ENCODE assay signal across 14 mouse cellular contexts in genomic region chr7:123907946-123908840, GRCm38 (mm10).
DNase-seq lines count a peak whose midpoint lies in the region; TF ChIP-seq lines count a peak whose summit lies in the region.
"Had no signal": no experiment of that assay in that cellular context is flagged by ENCODE, and none has a peak within 500 bp of the region (broad histone marks: within the 10 kb centered on the region; RNA-seq: fewer than 3 reads in every experiment).

No protein-coding gene starts in this region.

- no peak for TF ChIP-seq CTCF in gastrocnemius, adult 2 months (IDR thresholded peaks at IDR 0.05)

- DNase-seq in gastrocnemius, adult 2 months: peak; percentile 45
- no peak for DNase-seq in gastrocnemius, postnatal 4 days (ENCODE audit: low spot score in 2 of 2)
- DNase-seq in right cerebral cortex, postnatal 10 days (ENCODE audit: low spot score in 2 of 2): peak; percentile 39 to 53
- DNase-seq in right cerebral cortex, adult 2 months (ENCODE audit: low spot score in 2 of 2): no peak
- DNase-seq in cerebellum, postnatal 10 days: peak; percentile 96 to 97
- DNase-seq in skeletal muscle tissue, adult 2 months (ENCODE audit: low read depth, low spot score): peak; percentile 4
- no peak for DNase-seq in embryo, embryonic 10 days (ENCODE audit: low spot score)
- no peak for DNase-seq in ovary, postnatal 14 days (ENCODE audit: low spot score)
- DNase-seq: retina, postnatal 1 day; thymus, postnatal 4 days had no signal

- H3K27ac ChIP-seq in gastrocnemius, adult 2 months: no peak overlapping the region
- H3K27ac ChIP-seq: embryonic facial prominence, embryonic 15.5 days; hindbrain, embryonic 15.5 days; lung, embryonic 15.5 days; neural tube, embryonic 12.5 days had no signal

- H3K4me3 ChIP-seq in gastrocnemius, adult 2 months: no peak overlapping the region
- H3K4me3 ChIP-seq: embryonic facial prominence, embryonic 15.5 days; hindbrain, embryonic 15.5 days; lung, embryonic 15.5 days; neural tube, embryonic 12.5 days had no signal

- intact Hi-C loops in gastrocnemius, adult 2 months (cut with DNase I): no loop called here

Comparison
In these comparisons a context has a peak if more than half of its experiments do, and no peak if none do; other contexts are left out.
1. DNase-seq: peak in gastrocnemius, adult 2 months (single experiment), right cerebral cortex, postnatal 10 days (2 of 2), cerebellum, postnatal 10 days (2 of 2) and skeletal muscle tissue, adult 2 months (single experiment); none in gastrocnemius, postnatal 4 days (0 of 2), right cerebral cortex, adult 2 months (0 of 2), embryo, embryonic 10 days (single experiment) and ovary, postnatal 14 days (single experiment).